Mouse (Mus musculus): Measurements from ENCODE around the gene Hsdl1.
A peak's percentile ranks its signal among the peaks of the same experiment; 100 is the strongest.

Hsdl1 gene

DNA sequence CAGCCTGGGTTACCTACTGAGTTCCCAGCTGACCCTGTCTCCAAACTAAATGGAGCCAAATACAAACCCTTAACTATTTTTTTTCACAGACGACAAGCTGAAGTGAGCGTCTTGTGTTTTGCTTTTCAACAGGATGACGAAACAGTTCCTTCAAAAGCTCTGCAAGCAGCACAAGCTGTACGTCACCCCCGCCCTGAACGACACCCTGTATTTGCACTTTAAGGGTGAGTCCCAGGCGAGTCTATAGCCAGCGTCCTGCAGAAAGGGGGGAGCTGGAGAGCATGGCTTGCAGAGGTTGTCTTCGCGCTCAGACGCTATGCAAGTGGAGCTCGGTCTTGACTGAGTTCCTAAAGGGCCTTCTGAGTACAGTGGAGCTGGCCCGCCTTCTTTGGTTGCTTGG, 4.1 kb upstream of the Hsdl1 start:
- DNase-seq (ENCODE audit: low spot score) = no peak

GRCm38 (mm10) chr8:119575366-119575726, 363 bp upstream of the Hsdl1 start:
- no peak for DNase-seq (ENCODE audit: low spot score)

- no peak for DNase-seq (ENCODE audit: low spot score)
These were observed 2.6 kb downstream of the Hsdl1 start for GRCm38 (mm10) chr8:119572411-119572810.

- DNase-seq (ENCODE audit: low spot score) = no peak
These were observed 3.8 kb downstream of the Hsdl1 start for GRCm38 (mm10) chr8:119571135-119571534.

DNA sequence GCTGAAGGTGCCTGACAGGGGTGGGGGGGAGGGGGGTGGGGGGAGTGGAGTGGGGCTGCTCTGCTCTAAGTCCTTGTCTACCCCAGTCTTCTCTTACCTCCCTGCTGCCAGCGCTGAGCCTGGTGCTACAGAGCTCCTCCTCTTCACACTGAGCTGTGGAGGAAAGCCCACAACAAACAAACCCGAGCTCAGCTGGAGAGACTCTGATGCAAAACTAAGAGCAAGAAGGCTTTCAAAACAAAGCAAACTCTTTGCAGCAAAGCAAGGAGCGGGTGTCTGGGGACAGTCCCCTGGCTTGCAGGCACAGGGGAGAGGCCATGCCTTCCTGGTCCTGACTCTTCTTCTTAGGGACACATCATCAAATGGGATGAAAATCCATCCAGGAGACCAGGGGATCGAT, 5.1 kb downstream of the Hsdl1 start:
- no peak for DNase-seq (ENCODE audit: low spot score)

GRCm38 (mm10) chr8:119568951-119569350, 6.0 kb downstream of the Hsdl1 start:
- no peak for DNase-seq (ENCODE audit: low spot score)

DNA sequence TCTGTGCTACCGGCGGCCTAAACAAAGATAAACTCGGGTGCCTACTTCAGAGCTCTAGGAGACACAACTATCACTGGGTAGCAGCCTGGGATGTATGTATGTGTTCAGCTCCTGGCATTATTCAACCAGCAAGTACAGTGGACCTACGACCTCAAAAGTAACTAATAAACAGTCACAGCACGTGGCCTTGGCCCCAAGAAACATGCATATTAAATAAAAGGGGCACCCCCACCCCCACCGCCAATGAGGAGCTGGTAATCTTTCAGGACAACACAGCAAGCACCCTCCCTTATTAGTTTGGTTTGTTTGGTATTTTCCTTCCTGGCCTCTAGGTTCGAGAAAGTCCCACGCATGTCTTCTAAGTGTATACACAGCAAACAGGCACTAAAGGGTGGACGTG, 6.7 kb downstream of the Hsdl1 start:
- no peak for DNase-seq (ENCODE audit: low spot score)

DNA sequence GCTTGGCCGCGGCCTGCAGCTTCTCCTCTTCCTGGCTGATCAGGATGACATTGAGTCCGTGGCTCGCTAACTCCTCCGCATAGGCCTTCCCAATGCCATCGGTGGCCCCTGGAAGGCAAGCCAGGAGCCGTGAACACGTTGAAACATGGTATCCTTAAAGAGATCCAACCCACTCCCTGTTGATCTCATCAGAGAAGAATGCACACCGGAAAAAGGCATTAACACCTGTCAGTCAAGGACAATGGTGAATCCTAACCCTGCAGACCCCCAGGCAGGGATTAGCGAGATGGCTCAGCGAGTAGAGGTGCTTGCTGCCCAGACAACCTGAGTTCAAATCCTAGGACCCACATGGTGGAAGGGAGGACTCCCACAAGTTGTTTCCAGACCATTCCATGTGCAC, 8.6 kb downstream of the Hsdl1 start:
- DNase-seq (ENCODE audit: low spot score) = no peak

DNA sequence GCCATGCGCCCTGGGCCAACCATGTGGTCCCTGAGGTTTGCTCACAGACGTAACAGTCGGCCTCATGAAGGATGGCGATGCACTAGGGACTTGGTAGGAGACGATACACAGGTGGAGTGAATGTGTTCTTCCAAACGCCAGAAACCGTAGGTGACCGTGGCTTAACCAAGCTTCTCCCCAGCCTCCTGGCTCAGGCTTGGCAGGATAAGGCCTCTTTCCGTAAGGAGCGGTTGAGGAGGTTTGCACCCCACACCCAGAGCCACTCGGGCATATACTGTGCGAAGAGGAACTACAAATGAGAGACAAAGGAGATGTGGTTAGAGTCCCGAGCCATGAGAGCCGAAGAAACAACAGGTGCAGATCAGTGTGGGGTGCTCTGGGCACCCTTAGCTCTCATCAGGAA, 11.1 kb downstream of the Hsdl1 start:
- no peak for DNase-seq (ENCODE audit: low spot score)

GRCm38 (mm10) chr8:119559402-119559720, 15.6 kb downstream of the Hsdl1 start:
- no peak for DNase-seq (ENCODE audit: low spot score)

DNA sequence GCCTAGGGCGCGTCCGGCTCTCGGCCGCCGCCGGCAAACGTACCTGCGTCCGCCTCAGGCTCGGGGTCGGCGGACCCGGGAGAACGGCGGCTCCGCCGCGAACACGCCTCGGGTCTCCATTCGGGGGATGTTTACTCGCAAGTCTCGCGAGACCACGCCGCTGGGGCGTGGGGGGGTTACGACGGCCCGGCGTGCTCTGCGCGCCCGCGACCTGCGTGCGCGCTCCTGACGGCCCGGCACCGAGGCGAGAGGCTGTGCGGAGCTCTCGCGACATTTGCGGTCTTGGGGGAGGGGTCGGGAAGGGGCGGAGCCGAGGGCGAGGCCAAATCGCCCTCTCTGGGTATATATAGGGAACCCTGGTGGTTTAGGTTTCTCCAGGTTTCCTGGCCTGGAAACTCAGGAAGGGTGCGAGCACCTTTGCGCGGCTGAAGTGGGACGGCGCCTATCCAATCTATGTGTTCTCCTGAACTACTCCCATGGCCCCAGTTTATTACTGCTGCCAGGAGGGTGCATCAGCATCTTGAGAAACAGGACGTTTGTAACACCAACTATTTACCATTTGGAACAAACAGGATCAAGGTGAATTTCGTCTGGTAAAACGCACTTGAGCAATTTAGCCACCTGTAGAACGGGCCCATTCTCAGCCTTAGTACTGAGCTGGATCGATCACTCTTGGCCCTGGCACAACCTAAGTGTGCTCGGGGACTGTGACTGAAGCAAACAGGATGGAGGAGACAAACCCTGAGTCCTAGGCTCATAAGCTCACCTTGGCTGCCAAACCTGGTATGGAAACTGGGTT, 16.2 kb downstream of the Hsdl1 start, which contains the start of gene Mbtps1:
Gene Mbtps1 (minus strand): TSS at position 133 of the 799 bp plus-strand sequence.
- DNase-seq (ENCODE audit: low spot score) = peak; percentile 97

GRCm38 (mm10) chr8:119557821-119558602, 17.0 kb downstream of the Hsdl1 start:
- DNase-seq (ENCODE audit: low spot score) = no peak

GRCm38 (mm10) chr8:119557132-119557531, 17.9 kb downstream of the Hsdl1 start:
- no peak for DNase-seq (ENCODE audit: low spot score)

GRCm38 (mm10) chr8:119555861-119556260, 19.1 kb downstream of the Hsdl1 start:
- DNase-seq (ENCODE audit: low spot score) = no peak

DNA sequence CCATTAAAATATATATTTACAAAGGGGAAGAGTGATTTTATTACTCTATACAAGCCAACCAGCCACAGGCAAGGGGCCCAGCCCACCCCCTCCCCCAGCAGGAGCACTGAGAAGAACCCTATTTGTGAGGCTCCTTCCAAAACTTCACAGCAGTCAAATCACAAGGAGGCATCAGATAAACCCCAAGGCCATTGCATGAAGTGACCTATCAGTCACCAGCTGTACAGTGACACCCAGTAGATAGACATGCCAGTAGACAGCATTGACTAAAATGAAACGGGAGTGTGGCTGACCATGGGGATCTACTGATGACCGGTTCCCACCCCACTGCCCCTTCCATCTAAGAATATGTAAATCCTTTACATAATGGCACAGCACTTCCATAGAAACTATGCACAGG, 22.0 kb downstream of the Hsdl1 start:
- no peak for DNase-seq (ENCODE audit: low spot score)

GRCm38 (mm10) chr8:119548560-119549113, 26.3 kb downstream of the Hsdl1 start:
- no peak for DNase-seq (ENCODE audit: low spot score)

GRCm38 (mm10) chr8:119547019-119547691, 27.8 kb downstream of the Hsdl1 start:
- no peak for DNase-seq (ENCODE audit: low spot score)

GRCm38 (mm10) chr8:119545791-119546190, 29.2 kb downstream of the Hsdl1 start:
- DNase-seq (ENCODE audit: low spot score) = no peak

DNA sequence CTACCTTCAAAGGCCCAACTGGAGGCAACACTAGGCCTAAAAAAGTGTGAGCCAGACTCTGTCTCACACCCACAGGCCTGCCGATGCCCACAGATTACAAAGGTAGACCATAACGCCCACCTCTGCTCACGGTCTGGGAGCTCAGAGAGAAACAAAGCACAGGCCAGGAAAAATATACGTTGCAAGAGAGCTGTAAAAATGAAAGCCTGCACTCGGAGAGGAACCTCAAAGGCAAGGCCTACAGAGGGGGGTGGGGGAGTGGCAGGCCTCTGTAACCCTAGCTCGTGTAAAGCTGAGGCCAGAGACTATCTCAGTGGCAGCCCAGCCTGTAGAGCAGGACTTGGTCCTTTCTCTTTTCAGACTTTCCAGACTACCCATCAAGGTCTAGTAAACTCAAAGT, 29.8 kb downstream of the Hsdl1 start:
- no peak for DNase-seq (ENCODE audit: low spot score)

- DNase-seq (ENCODE audit: low spot score) = no peak
These were observed 30.4 kb downstream of the Hsdl1 start for GRCm38 (mm10) chr8:119544606-119545005.

GRCm38 (mm10) chr8:119531973-119532372, 43.0 kb downstream of the Hsdl1 start:
- DNase-seq (ENCODE audit: low spot score) = peak; percentile 72

DNA sequence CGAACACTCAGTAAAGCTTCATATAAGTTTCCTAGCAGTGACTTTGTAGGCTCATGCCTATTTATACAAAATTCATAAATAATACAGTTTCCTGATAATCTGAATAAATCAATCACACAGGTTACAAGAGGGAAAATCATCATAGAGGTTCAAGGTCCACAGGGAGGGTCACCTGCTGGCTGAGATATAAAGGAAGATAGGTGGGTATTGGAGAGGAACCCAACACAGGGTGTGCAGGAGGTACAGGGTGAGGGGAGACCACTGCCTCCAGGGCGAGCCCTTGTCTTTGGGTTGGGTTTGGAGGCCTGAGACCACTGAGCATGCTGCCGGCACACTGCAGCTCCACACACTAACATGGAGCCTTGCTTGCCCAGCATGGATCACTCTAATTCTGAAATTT, 43.6 kb downstream of the Hsdl1 start:
- DNase-seq (ENCODE audit: low spot score) = no peak

- no peak for DNase-seq (ENCODE audit: low spot score)
These were observed 44.0 kb downstream of the Hsdl1 start for GRCm38 (mm10) chr8:119530937-119531336.
